Mouse (Mus musculus): Measurements from ENCODE around the gene Tubb3. TPM values are rescaled to one million over a fixed set of nuclear protein-coding genes. Genes with fewer than 3 reads are reported as not detected.

The Tubb3 gene
- polyA plus RNA-seq, 1 experiment from 2014 or later, result 59.1 TPM

Other genes starting within 250 kb of the Tubb3 start
- gene Dpep1, start 225.2 kb upstream of the Tubb3 start, polyA plus RNA-seq (2015; fragmentation: Nextera tagmentation; extraction: Ambion mirVana), result 3.9 and 5.4 TPM in 2 replicates
- gene Chmp1a, start 198.7 kb upstream of the Tubb3 start, polyA plus RNA-seq (2015; fragmentation: Nextera tagmentation; extraction: Ambion mirVana), result 142 and 148 TPM in 2 replicates
- 1.8 and 2.3 TPM in 2 replicates for gene Spata33, start 198.6 kb upstream of the Tubb3 start, polyA plus RNA-seq (2015; fragmentation: Nextera tagmentation; extraction: Ambion mirVana)
- 24.2 and 25.4 TPM in 2 replicates for gene Cdk10, start 186.6 kb upstream of the Tubb3 start, polyA plus RNA-seq (2015; fragmentation: Nextera tagmentation; extraction: Ambion mirVana)
- 5.4 and 5.5 TPM in 2 replicates for gene Spata2l, start 175.2 kb upstream of the Tubb3 start, polyA plus RNA-seq (2015; fragmentation: Nextera tagmentation; extraction: Ambion mirVana)
- 18.2 and 18.4 TPM in 2 replicates for gene Zfp276, start 157.2 kb upstream of the Tubb3 start, polyA plus RNA-seq (2015; fragmentation: Nextera tagmentation; extraction: Ambion mirVana)
- gene Vps9d1, start 157.1 kb upstream of the Tubb3 start, polyA plus RNA-seq (2015; fragmentation: Nextera tagmentation; extraction: Ambion mirVana), result 15.3 and 18.4 TPM in 2 replicates
- 19.5 and 21.8 TPM in 2 replicates for gene Fanca, start 92.8 kb upstream of the Tubb3 start, polyA plus RNA-seq (2015; fragmentation: Nextera tagmentation; extraction: Ambion mirVana)
- 3.9 and 4.4 TPM in 2 replicates for gene Spire2, start 78.7 kb upstream of the Tubb3 start, polyA plus RNA-seq (2015; fragmentation: Nextera tagmentation; extraction: Ambion mirVana)
- gene Tcf25, start 37.7 kb upstream of the Tubb3 start, polyA plus RNA-seq (2015; fragmentation: Nextera tagmentation; extraction: Ambion mirVana), result 147 and 170 TPM in 2 replicates
- 0.04 TPM in 1 of 2 replicates, not detected in the other for gene Mc1r, start 4.3 kb upstream of the Tubb3 start, polyA plus RNA-seq (2015; fragmentation: Nextera tagmentation; extraction: Ambion mirVana)
- 26.0 and 26.4 TPM in 2 replicates for gene Def8, start 12.1 kb downstream of the Tubb3 start, polyA plus RNA-seq (2015; fragmentation: Nextera tagmentation; extraction: Ambion mirVana)
- 43.4 and 51.2 TPM in 2 replicates for gene Afg3l1, start 66.5 kb downstream of the Tubb3 start, polyA plus RNA-seq (2015; fragmentation: Nextera tagmentation; extraction: Ambion mirVana)
- gene Dbndd1, start 104.0 kb downstream of the Tubb3 start, polyA plus RNA-seq (2015; fragmentation: Nextera tagmentation; extraction: Ambion mirVana), result 2.6 and 2.7 TPM in 2 replicates
- 20.3 and 21.7 TPM in 2 replicates for gene Gas8, start 107.4 kb downstream of the Tubb3 start, polyA plus RNA-seq (2015; fragmentation: Nextera tagmentation; extraction: Ambion mirVana)
- 6.4 and 7.6 TPM in 2 replicates for gene Rhou, start 242.5 kb downstream of the Tubb3 start, polyA plus RNA-seq (2015; fragmentation: Nextera tagmentation; extraction: Ambion mirVana)